Mouse (Mus musculus) thymus, postnatal 14 days (tissue): Measurements from ENCODE around the gene Pdss2.

Experiments used
- DNase-seq: peaks from one replicate; pipeline ENCODE4 v3.0.0; 2021

Gene Pdss2

GRCm38 (mm10) chr10:43312658-43313417 lies 91.6 kb downstream of the Pdss2 start:
- no peak for DNase-seq

GRCm38 (mm10) chr10:43315228-43315627 lies 93.9 kb downstream of the Pdss2 start:
- DNase-seq: no peak

GRCm38 (mm10) chr10:43317327-43317951 lies 96.2 kb downstream of the Pdss2 start:
- DNase-seq: no peak

GRCm38 (mm10) chr10:43321019-43321418 lies 99.7 kb downstream of the Pdss2 start:
- DNase-seq: no peak

GRCm38 (mm10) chr10:43322446-43323178 lies 101.3 kb downstream of the Pdss2 start:
- DNase-seq: no peak

GRCm38 (mm10) chr10:43323386-43323785 lies 102.1 kb downstream of the Pdss2 start:
- no peak for DNase-seq

GRCm38 (mm10) chr10:43329813-43330212 lies 108.5 kb downstream of the Pdss2 start:
- no peak for DNase-seq

- DNase-seq: peak; percentile 31
Measured at GRCm38 (mm10) chr10:43330691-43331090, 109.4 kb downstream of the Pdss2 start.

- DNase-seq: no peak
Measured at GRCm38 (mm10) chr10:43331931-43332701, 110.8 kb downstream of the Pdss2 start.

- DNase-seq: no peak
Measured at GRCm38 (mm10) chr10:43335874-43336273, 114.6 kb downstream of the Pdss2 start.

GRCm38 (mm10) chr10:43337110-43337509 lies 115.8 kb downstream of the Pdss2 start:
- DNase-seq: no peak

- no peak for DNase-seq
Measured at GRCm38 (mm10) chr10:43339811-43340210, 118.5 kb downstream of the Pdss2 start.

GRCm38 (mm10) chr10:43349718-43350117 lies 128.4 kb downstream of the Pdss2 start:
- no peak for DNase-seq

GRCm38 (mm10) chr10:43357884-43358283 lies 136.6 kb downstream of the Pdss2 start:
- DNase-seq: no peak

- no peak for DNase-seq
Measured at GRCm38 (mm10) chr10:43362947-43363346, 141.7 kb downstream of the Pdss2 start.

- no peak for DNase-seq
Measured at GRCm38 (mm10) chr10:43363431-43363851, 142.2 kb downstream of the Pdss2 start.

GRCm38 (mm10) chr10:43365909-43366308 lies 144.6 kb downstream of the Pdss2 start:
- DNase-seq: no peak

- no peak for DNase-seq
Measured at GRCm38 (mm10) chr10:43368611-43369010, 147.3 kb downstream of the Pdss2 start.

- DNase-seq: peak; percentile 18
Measured at GRCm38 (mm10) chr10:43372315-43372714, 151.0 kb downstream of the Pdss2 start.

- DNase-seq: no peak
Measured at GRCm38 (mm10) chr10:43373035-43373434, 151.7 kb downstream of the Pdss2 start.

GRCm38 (mm10) chr10:43373666-43374065 lies 152.4 kb downstream of the Pdss2 start:
- DNase-seq: no peak

- no peak for DNase-seq
Measured at GRCm38 (mm10) chr10:43375286-43375685, 154.0 kb downstream of the Pdss2 start.

GRCm38 (mm10) chr10:43376749-43377148 lies 155.5 kb downstream of the Pdss2 start:
- no peak for DNase-seq
